Mouse (Mus musculus) forebrain, embryonic 16.5 days (tissue): ENCODE data around the gene Asb3. TPM values are rescaled to one million over a fixed set of nuclear protein-coding genes. Genes with fewer than 3 reads are reported as not detected.
A peak's percentile ranks its signal among the peaks of the same experiment; 100 is the strongest.

Experiments used
- ATAC-seq: fragments of 200-750 bp; cut with Nextera tagmentation; 2 replicates; pipeline ENCODE4 v1.8.0; 2017; ENCODE audit warnings: mild to moderate bottlenecking, moderate library complexity
- H3K27ac ChIP-seq: fragments of 300-500 bp; sonication (generic); 2 replicates; pipeline ENCODE4 v1.5.1; 2014; ENCODE audit warnings: low read length, control low read depth
- H3K27me3 ChIP-seq: fragments of 300-500 bp; sonication (generic); replicated peaks from 2 replicates; pipeline ENCODE4 v1.6.1; 2014; ENCODE audit warnings: low read length; ENCODE audit not compliant: control insufficient read depth, insufficient read depth
- H3K36me3 ChIP-seq: fragments of 300-500 bp; sonication (generic); 2 replicates; pipeline ENCODE4 v1.6.1; 2014; ENCODE audit not compliant: control insufficient read depth, insufficient read depth
- H3K4me1 ChIP-seq: fragments of 300-500 bp; sonication (generic); replicated peaks from 2 replicates; pipeline ENCODE4 v1.6.1; 2014; ENCODE audit warnings: low read length; ENCODE audit not compliant: control insufficient read depth, insufficient read depth
- H3K4me2 ChIP-seq: fragments of 300-500 bp; sonication (generic); 2 replicates; pipeline ENCODE4 v1.6.1; 2014; ENCODE audit warnings: mild to moderate bottlenecking, low read length, control low read depth
- H3K4me3 ChIP-seq: fragments of 300-500 bp; sonication (generic); replicated peaks from 2 replicates; pipeline ENCODE4 v1.5.1; 2014; ENCODE audit warnings: mild to moderate bottlenecking, low read length, control low read depth
- H3K9ac ChIP-seq: fragments of 300-500 bp; sonication (generic); replicated peaks from 2 replicates; pipeline ENCODE4 v1.6.1; 2014; ENCODE audit warnings: low read depth, low read length, control low read depth
- H3K9me3 ChIP-seq: fragments of 300-500 bp; sonication (generic); 2 replicates; pipeline ENCODE4 v1.6.1; 2016; ENCODE audit warnings: low read length; ENCODE audit not compliant: control insufficient read depth
- WGBS: fragments of 180-500 bp; shearing (Covaris S2); extraction: QIAGEN DNeasy Blood & Tissue Kit; methylation state at CpG from one replicate; pipeline ENCODE4 v1.1.7; 2014; 5-methylcytosine and 5-hydroxymethylcytosine counted together
- polyA plus RNA-seq: library from polyadenylated mRNA; unstranded; fragments of >200 nt; fragmentation: Nextera tagmentation; extraction: Ambion mirVana; gene quantifications from 2 replicates; pipeline ENCODE4 v1.2.1, GENCODE M21; 2015

The Asb3 gene
- polyA plus RNA-seq, 1 experiment from 2014 or later, result 38.4 TPM

GRCm38 (mm10) chr11:30928079-30928478, 42.9 kb downstream of the Asb3 start:
- Histone ChIP-seq H3K9me3 (no peaks in the 10 kb centered on the region), H3K4me3 (no peak overlapping the region), H3K27ac (no peak overlapping the region), H3K4me2 (no peak overlapping the region), H3K27me3 (no peaks in the 10 kb centered on the region), H3K9ac (no peak overlapping the region), H3K36me3 (peaks cover 3% of the 10 kb centered on the region; the same call in 1 of the 2 replicates), H3K4me1 (no peaks in the 10 kb centered on the region)
- ATAC-seq, result no peak

- no peaks in the 10 kb centered on the region for H3K4me1 ChIP-seq
- H3K4me3 ChIP-seq, result no peak overlapping the region
- no peak overlapping the region for H3K27ac ChIP-seq
- no peaks in the 10 kb centered on the region for H3K27me3 ChIP-seq
- H3K9ac ChIP-seq, result no peak overlapping the region
- H3K4me2 ChIP-seq, result no peak overlapping the region
- no peaks in the 10 kb centered on the region for H3K9me3 ChIP-seq
- 80% methylated on average over 1 of the region's 1 CpGs for WGBS
- ATAC-seq, result no peak
- peaks cover 2% of the 10 kb centered on the region; the same call in 1 of the 2 replicates for H3K36me3 ChIP-seq
These were observed 43.3 kb downstream of the Asb3 start for GRCm38 (mm10) chr11:30928498-30928897.

- no peak overlapping the region for H3K4me2 ChIP-seq
- no peak for ATAC-seq
- H3K27ac ChIP-seq, result no peak overlapping the region
- no peaks in the 10 kb centered on the region for H3K9me3 ChIP-seq
- 100% methylated on average over 2 of the region's 2 CpGs for WGBS
- peaks cover 32% of the 10 kb centered on the region for H3K36me3 ChIP-seq
- H3K27me3 ChIP-seq, result no peaks in the 10 kb centered on the region
- H3K4me3 ChIP-seq, result no peak overlapping the region
- no peaks in the 10 kb centered on the region for H3K4me1 ChIP-seq
- H3K9ac ChIP-seq, result no peak overlapping the region
These were observed 58.3 kb downstream of the Asb3 start for GRCm38 (mm10) chr11:30943522-30943921.

GRCm38 (mm10) chr11:30952829-30953228, 67.6 kb downstream of the Asb3 start:
- Histone ChIP-seq H3K9ac (no peak overlapping the region), H3K36me3 (peaks cover 16% of the 10 kb centered on the region), H3K9me3 (peaks cover 9% of the 10 kb centered on the region), H3K4me1 (peaks cover 13% of the 10 kb centered on the region), H3K27ac (no peak overlapping the region), H3K4me3 (peak overlapping the region; percentile 93), H3K27me3 (no peaks in the 10 kb centered on the region), H3K4me2 (peak overlapping the region; percentile 79)
- WGBS, result 71% methylated on average over 5 of the region's 5 CpGs
- ATAC-seq, result no peak

- peak overlapping the region; percentile 79 for H3K4me2 ChIP-seq
- ATAC-seq, result peak; percentile 88
- H3K4me1 ChIP-seq, result peaks cover 13% of the 10 kb centered on the region
- H3K9ac ChIP-seq, result peak overlapping the region; percentile 92
- WGBS, result 0% methylated on average over 29 of the region's 32 CpGs
- H3K36me3 ChIP-seq, result peaks cover 16% of the 10 kb centered on the region
- H3K27ac ChIP-seq, result peak overlapping the region; percentile 82
- H3K9me3 ChIP-seq, result peaks cover 9% of the 10 kb centered on the region
- H3K4me3 ChIP-seq, result peak overlapping the region; percentile 93
- no peaks in the 10 kb centered on the region for H3K27me3 ChIP-seq
These were observed 68.4 kb downstream of the Asb3 start for GRCm38 (mm10) chr11:30953469-30954154.

- H3K4me1 ChIP-seq, result peaks cover 13% of the 10 kb centered on the region
- H3K9me3 ChIP-seq, result peaks cover 9% of the 10 kb centered on the region
- under 1% methylated on average over 39 of the region's 40 CpGs for WGBS
- peak within 1 kb of the TSS; percentile 82 for H3K27ac ChIP-seq
- peak; percentile 100 for ATAC-seq
- peak within 1 kb of the TSS; percentile 85 for H3K4me2 ChIP-seq
- H3K27me3 ChIP-seq, result no peaks in the 10 kb centered on the region
- H3K36me3 ChIP-seq, result peaks cover 16% of the 10 kb centered on the region
- peak within 1 kb of the TSS; percentile 92 for H3K9ac ChIP-seq
- peak within 1 kb of the TSS; percentile 93 for H3K4me3 ChIP-seq
These were observed 69.1 kb downstream of the Asb3 start, which contains the start of gene Erlec1 for GRCm38 (mm10) chr11:30954279-30954725. TSS of gene Erlec1 (minus strand) at chr11:30954335.

- H3K36me3 ChIP-seq, result no peaks in the 10 kb centered on the region
- no peak overlapping the region for H3K27ac ChIP-seq
- no peak for ATAC-seq
- 48% methylated on average over 2 of the region's 2 CpGs for WGBS
- H3K4me1 ChIP-seq, result peaks cover 6% of the 10 kb centered on the region
- no peaks in the 10 kb centered on the region for H3K27me3 ChIP-seq
- no peaks in the 10 kb centered on the region for H3K9me3 ChIP-seq
- no peak overlapping the region for H3K4me3 ChIP-seq
- H3K4me2 ChIP-seq, result no peak overlapping the region
- H3K9ac ChIP-seq, result no peak overlapping the region
These were observed 100.0 kb downstream of the Asb3 start for GRCm38 (mm10) chr11:30985237-30985636.

GRCm38 (mm10) chr11:30985877-30986624, 100.8 kb downstream of the Asb3 start, which contains the start of gene Chac2:
TSS of gene Chac2 (minus strand) at chr11:30986350.
- Histone ChIP-seq H3K9ac (peak within 1 kb of the TSS; percentile 65), H3K36me3 (no peaks in the 10 kb centered on the region), H3K4me2 (peak within 1 kb of the TSS; percentile 70), H3K4me3 (peak within 1 kb of the TSS; percentile 54), H3K4me1 (peaks cover 6% of the 10 kb centered on the region), H3K9me3 (no peaks in the 10 kb centered on the region), H3K27me3 (no peaks in the 10 kb centered on the region), H3K27ac (peak within 1 kb of the TSS; percentile 62)
- under 1% methylated on average over 22 of the region's 22 CpGs for WGBS
- ATAC-seq, result peak; percentile 98

- Histone ChIP-seq H3K27ac (peak overlapping the region; percentile 62), H3K27me3 (no peaks in the 10 kb centered on the region), H3K4me2 (peak overlapping the region; percentile 70), H3K4me1 (peaks cover 6% of the 10 kb centered on the region), H3K9me3 (no peaks in the 10 kb centered on the region), H3K9ac (peak overlapping the region; percentile 65), H3K4me3 (peak overlapping the region; percentile 54), H3K36me3 (no peaks in the 10 kb centered on the region)
- peak; percentile 83 for ATAC-seq
- 0% methylated on average over 2 of the region's 2 CpGs for WGBS
These were observed 101.4 kb downstream of the Asb3 start for GRCm38 (mm10) chr11:30986625-30987017.
